24 mouse cellular contexts compared by ENCODE assay signal in genomic region chr3:131469636-131470035, GRCm38 (mm10). TPM values are rescaled to one million over a fixed set of nuclear protein-coding genes. Genes with fewer than 3 reads are reported as not detected.
A peak's percentile ranks its signal among the peaks of the same experiment; 100 is the strongest.
DNase-seq lines count a peak whose midpoint lies in the region; ATAC-seq and TF ChIP-seq lines count a peak whose summit lies in the region.
"Had no signal": no experiment of that assay in that cellular context is flagged by ENCODE, and none has a peak within 500 bp of the region (broad histone marks: within the 10 kb centered on the region; RNA-seq: fewer than 3 reads in every experiment).

No protein-coding gene starts in this region.

- no peak for ATAC-seq in hindbrain, postnatal 0 days
- no peak for ATAC-seq in kidney, postnatal 0 days (replicated peaks; ENCODE audit: low FRiP score, low read depth)
- ATAC-seq: forebrain, embryonic 14.5 days had no signal

- no peak overlapping the region for H3K4me3 ChIP-seq in hindbrain, embryonic 10.5 days
- H3K4me3 ChIP-seq in hindbrain, postnatal 0 days (ENCODE audit: low read length), result no peak overlapping the region
- no peak overlapping the region for H3K4me3 ChIP-seq in kidney, postnatal 0 days (replicated peaks; ENCODE audit: low read depth, low read length)
- H3K4me3 ChIP-seq: embryonic facial prominence, embryonic 15.5 days; erythroblast, embryonic 14.5 days; forebrain, embryonic 10.5 days; heart, embryonic 10.5 days; heart, embryonic 15.5 days had no signal

- H3K36me3 ChIP-seq in hindbrain, embryonic 10.5 days, result no peaks in the 10 kb centered on the region
- H3K36me3 ChIP-seq in hindbrain, postnatal 0 days (ENCODE audit: insufficient read depth, low read length), result no peaks in the 10 kb centered on the region
- H3K36me3 ChIP-seq in kidney, postnatal 0 days (ENCODE audit: insufficient read depth, low read length), result no peaks in the 10 kb centered on the region
- H3K36me3 ChIP-seq: embryonic facial prominence, embryonic 15.5 days; forebrain, embryonic 10.5 days; heart, embryonic 10.5 days; heart, embryonic 15.5 days had no signal

- H3K9me3 ChIP-seq in hindbrain, embryonic 10.5 days, result no peaks in the 10 kb centered on the region
- H3K9me3 ChIP-seq in hindbrain, postnatal 0 days (ENCODE audit: low read length), result no peaks in the 10 kb centered on the region
- H3K9me3 ChIP-seq in kidney, postnatal 0 days (replicated peaks; ENCODE audit: low read length), result no peaks in the 10 kb centered on the region
- H3K9me3 ChIP-seq: embryonic facial prominence, embryonic 15.5 days; forebrain, embryonic 10.5 days; heart, embryonic 10.5 days; heart, embryonic 15.5 days had no signal

- H3K9ac ChIP-seq in hindbrain, postnatal 0 days (replicated peaks; ENCODE audit: low read length), result no peak overlapping the region
- no peak overlapping the region for H3K9ac ChIP-seq in kidney, postnatal 0 days (ENCODE audit: low read depth, low read length)
- H3K9ac ChIP-seq: embryonic facial prominence, embryonic 15.5 days; heart, embryonic 15.5 days; hindbrain, embryonic 14.5 days had no signal

- WGBS in hindbrain, embryonic 10.5 days, result 16% methylated on average over 3 of the region's 3 CpGs
- 24% methylated on average over 3 of the region's 3 CpGs for WGBS in hindbrain, postnatal 0 days
- 13% methylated on average over 3 of the region's 3 CpGs for WGBS in kidney, postnatal 0 days

- no peak overlapping the region for H3K4me2 ChIP-seq in hindbrain, postnatal 0 days (ENCODE audit: low read depth, low read length)
- no peak overlapping the region for H3K4me2 ChIP-seq in kidney, postnatal 0 days (ENCODE audit: low read length)
- H3K4me2 ChIP-seq: embryonic facial prominence, embryonic 15.5 days; heart, embryonic 15.5 days; hindbrain, embryonic 14.5 days had no signal

- H3K4me1 ChIP-seq in hindbrain, embryonic 10.5 days (replicated peaks), result peaks cover 24% of the 10 kb centered on the region
- no peaks in the 10 kb centered on the region for H3K4me1 ChIP-seq in hindbrain, postnatal 0 days (ENCODE audit: insufficient read depth, low read length)
- H3K4me1 ChIP-seq in kidney, postnatal 0 days (replicated peaks; ENCODE audit: insufficient read depth, low read length), result peaks cover 4% of the 10 kb centered on the region; the same call in 1 of the 2 replicates
- H3K4me1 ChIP-seq: heart, embryonic 10.5 days; heart, embryonic 15.5 days had no signal

- DNase-seq in hindbrain, embryonic 10.5 days (ENCODE audit: low spot score), result no peak
- DNase-seq in hindbrain, postnatal 0 days (ENCODE audit: low spot score), result no peak
- no peak for DNase-seq in kidney, postnatal 0 days (ENCODE audit: low spot score)
- DNase-seq in kidney, postnatal 25 days, result no peak
- DNase-seq in ES-CJ7 (ENCODE audit: low read depth, low spot score) (peak; percentile 58), R1 (ENCODE audit: low read depth, low spot score) (peak; percentile 75)
- no peak for DNase-seq in cerebellum, adult 18-20 months
- DNase-seq in adrenal gland, postnatal 25 days, result no peak
- DNase-seq: adrenal gland, adult 8-10 months; cerebellum, adult 11-12 months; cerebellum, adult 9-11 months; cerebellum, postnatal 36 days; gastrocnemius, postnatal 36 days; heart, adult 18-20 months; heart, postnatal 14 days; kidney, adult 11 months had no signal

- no peaks in the 10 kb centered on the region for H3K27me3 ChIP-seq in hindbrain, embryonic 10.5 days (ENCODE audit: insufficient read depth, poor library complexity, severe bottlenecking)
- H3K27me3 ChIP-seq in hindbrain, postnatal 0 days (ENCODE audit: insufficient read depth, low read length), result no peaks in the 10 kb centered on the region
- H3K27me3 ChIP-seq in kidney, postnatal 0 days (ENCODE audit: insufficient read depth, low read length), result no peaks in the 10 kb centered on the region
- H3K27me3 ChIP-seq: CH12.LX; embryonic facial prominence, embryonic 15.5 days; heart, embryonic 15.5 days had no signal

- TF ChIP-seq CTCF in hindbrain, postnatal 0 days (IDR thresholded peaks at IDR 0.05; ENCODE audit: low read depth), result no peak
- no peak for TF ChIP-seq CTCF in kidney, postnatal 0 days (IDR thresholded peaks at IDR 0.05; ENCODE audit: low read depth)

- H3K27ac ChIP-seq in hindbrain, embryonic 10.5 days, result peak overlapping the region; percentile 53; the same call in 1 of the 2 replicates
- no peak overlapping the region for H3K27ac ChIP-seq in hindbrain, postnatal 0 days
- peak overlapping the region; percentile 40; the same call in 1 of the 2 replicates for H3K27ac ChIP-seq in kidney, postnatal 0 days
- H3K27ac ChIP-seq: embryonic facial prominence, embryonic 15.5 days; forebrain, embryonic 10.5 days; heart, embryonic 10.5 days; heart, embryonic 15.5 days; hindbrain, embryonic 14.5 days had no signal

RNA-seq across cellular contexts. Expression of gene Sgms2, which starts 21.6 kb away (rescaled TPM):
- polyA plus RNA-seq in hindbrain, embryonic 10.5 days (2016; fragmentation: Nextera tagmentation; extraction: Ambion mirVana), result 0.47 and 2.7 TPM in 2 replicates
- 2.8 and 3.9 TPM in 2 replicates for total RNA-seq in hindbrain, postnatal 0 days (2014; rRNA removed)
- 3.8 and 4.2 TPM in 2 replicates for polyA plus RNA-seq in hindbrain, postnatal 0 days (2015; fragmentation: Nextera tagmentation; extraction: Ambion mirVana)
- 24.2 and 25.4 TPM in 2 replicates for polyA plus RNA-seq in kidney, postnatal 0 days (2015; fragmentation: Nextera tagmentation; extraction: Ambion mirVana)
- 6.7 and 9.9 TPM in 2 replicates for total RNA-seq in adrenal gland, postnatal 25 days (2021)
- total RNA-seq: CH12.LX had no signal

Comparison
In these comparisons a context has a peak if more than half of its experiments do, and no peak if none do; other contexts are left out.
1. DNase-seq: peak in ES-CJ7 (single experiment) and R1 (single experiment); none in hindbrain, embryonic 10.5 days (single experiment), hindbrain, postnatal 0 days (single experiment), kidney, postnatal 0 days (single experiment), kidney, postnatal 25 days (0 of 2), cerebellum, adult 18-20 months (0 of 2) and adrenal gland, postnatal 25 days (single experiment).